Mouse (Mus musculus): Measurements from ENCODE around the gene Eif4g3. TPM values are rescaled to one million over a fixed set of nuclear protein-coding genes. Genes with fewer than 3 reads are reported as not detected.

The Eif4g3 gene
- polyA plus RNA-seq, 1 experiment: 34.5 TPM

DNA sequence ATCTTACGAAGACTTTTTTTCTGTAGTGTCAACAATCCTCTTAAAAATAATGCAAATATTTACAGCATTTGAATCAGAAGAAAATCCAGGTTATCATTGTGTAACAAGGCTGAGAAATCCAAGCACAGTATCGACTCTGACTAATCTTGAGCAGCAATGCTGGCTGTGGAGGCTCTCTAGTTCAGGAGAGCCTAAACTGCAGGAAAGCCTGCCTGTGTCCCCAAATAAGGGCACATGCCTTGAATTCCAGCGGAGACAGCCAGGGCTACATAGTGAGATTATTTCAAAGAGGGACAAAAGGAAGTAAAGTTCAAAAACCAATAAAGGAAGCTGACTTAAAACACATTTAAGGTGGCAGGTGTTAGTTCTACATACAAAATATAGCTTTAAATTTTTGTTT is 168.7 kb downstream of the Eif4g3 start:
- no peak for TF ChIP-seq FLI1 (IDR thresholded peaks at IDR 0.05; ENCODE audit: low read length)
- no peak for TF ChIP-seq GATA1 (IDR thresholded peaks at IDR 0.05; ENCODE audit: borderline replicate concordance, low read length)
- no peaks in the 10 kb centered on the region for H3K27me3 ChIP-seq (replicated peaks)
- H3K9me3 ChIP-seq: no peaks in the 10 kb centered on the region
- peaks cover 11% of the 10 kb centered on the region for H3K4me1 ChIP-seq
- H3K4me3 ChIP-seq (replicated peaks): no peak overlapping the region
- peaks cover 96% of the 10 kb centered on the region for H3K36me3 ChIP-seq (replicated peaks; ENCODE audit: low read length)

DNA sequence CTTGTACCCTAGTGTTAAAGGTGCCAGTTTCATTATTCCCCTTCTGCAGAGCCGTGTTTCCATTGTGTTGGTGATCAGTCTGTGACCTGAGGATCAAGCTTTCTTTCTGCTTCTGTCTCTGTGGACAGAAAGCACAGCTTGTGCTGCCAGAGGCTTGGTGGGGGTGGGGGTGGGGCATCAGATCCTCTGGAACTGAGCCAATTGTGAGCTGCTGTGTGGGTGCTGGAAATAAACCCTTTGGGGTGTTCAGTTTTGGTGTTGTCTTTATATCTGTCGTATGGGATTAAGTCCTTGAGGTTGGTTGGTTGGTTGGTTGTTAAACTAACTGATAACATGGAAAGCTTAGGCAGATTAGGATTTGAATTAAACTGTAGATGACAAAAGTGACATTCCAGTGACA is 171.0 kb downstream of the Eif4g3 start:
- TF ChIP-seq FLI1 (IDR thresholded peaks at IDR 0.05; ENCODE audit: low read length) (no peak), GATA1 (IDR thresholded peaks at IDR 0.05; ENCODE audit: borderline replicate concordance, low read length) (no peak)
- Histone ChIP-seq H3K4me3 (replicated peaks) (no peak overlapping the region), H3K4me1 (peaks cover 4% of the 10 kb centered on the region; the same call in 1 of the 2 replicates), H3K36me3 (replicated peaks; ENCODE audit: low read length) (peaks cover 97% of the 10 kb centered on the region), H3K9me3 (no peaks in the 10 kb centered on the region), H3K27me3 (replicated peaks) (no peaks in the 10 kb centered on the region)

DNA sequence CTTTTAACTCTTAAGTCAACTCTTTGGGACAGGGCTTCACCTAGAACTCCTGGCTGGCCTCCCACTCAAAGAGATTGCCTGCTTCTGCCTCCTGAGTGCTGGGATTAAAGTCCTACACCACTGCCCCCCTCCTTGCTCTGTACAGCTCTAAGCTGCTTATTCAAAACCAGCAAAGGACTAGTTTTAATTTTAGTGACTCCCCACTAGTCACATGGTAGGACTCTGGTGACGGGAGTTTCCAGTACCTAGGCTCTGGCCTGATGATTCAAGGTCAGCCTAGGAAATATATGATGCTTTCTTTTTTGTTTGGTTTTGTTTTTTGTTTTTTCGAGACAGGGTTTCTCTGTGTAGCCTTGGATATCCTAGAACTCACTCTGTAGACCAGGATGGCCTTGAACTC is 172.0 kb downstream of the Eif4g3 start:
- H3K27me3 ChIP-seq (replicated peaks): no peaks in the 10 kb centered on the region
- peaks cover 99% of the 10 kb centered on the region for H3K36me3 ChIP-seq (replicated peaks; ENCODE audit: low read length)
- H3K4me3 ChIP-seq (replicated peaks): no peak overlapping the region
- TF ChIP-seq FLI1 (IDR thresholded peaks at IDR 0.05; ENCODE audit: low read length) (no peak), GATA1 (IDR thresholded peaks at IDR 0.05; ENCODE audit: borderline replicate concordance, low read length) (no peak)
- no peaks in the 10 kb centered on the region for H3K9me3 ChIP-seq
- H3K4me1 ChIP-seq: peaks cover 4% of the 10 kb centered on the region; the same call in 1 of the 2 replicates

- TF ChIP-seq FLI1 (IDR thresholded peaks at IDR 0.05; ENCODE audit: low read length): no peak
- no peak for TF ChIP-seq GATA1 (IDR thresholded peaks at IDR 0.05; ENCODE audit: borderline replicate concordance, low read length)
- H3K27me3 ChIP-seq (replicated peaks): no peaks in the 10 kb centered on the region
- no peaks in the 10 kb centered on the region for H3K9me3 ChIP-seq
- no peaks in the 10 kb centered on the region for H3K4me1 ChIP-seq
- H3K36me3 ChIP-seq (replicated peaks; ENCODE audit: low read length): peaks cover 99% of the 10 kb centered on the region
- H3K4me3 ChIP-seq (replicated peaks): no peak overlapping the region
These were observed 173.7 kb downstream of the Eif4g3 start for GRCm38 (mm10) chr4:138166519-138166918.

DNA sequence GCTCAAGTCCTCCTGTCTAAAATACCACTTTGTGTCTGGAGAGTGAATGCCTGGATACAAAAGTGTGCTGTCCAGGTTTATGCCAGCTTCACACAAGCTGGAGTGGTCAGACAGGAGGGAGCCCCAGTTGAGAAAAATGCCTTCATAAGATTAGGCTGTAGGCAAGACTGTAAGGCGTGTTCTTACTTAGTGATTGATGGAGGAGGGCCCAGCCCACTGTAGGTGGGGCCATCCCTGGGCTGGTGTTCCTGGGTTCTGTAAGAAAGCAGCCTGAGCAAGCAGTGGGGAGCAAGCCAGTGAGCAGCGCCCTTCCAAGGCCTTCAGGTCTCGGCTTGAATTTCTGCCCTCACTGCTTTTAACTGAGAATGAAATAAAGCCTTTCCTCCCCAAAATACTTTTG is 175.3 kb downstream of the Eif4g3 start:
- Histone ChIP-seq H3K36me3 (replicated peaks; ENCODE audit: low read length) (peaks cover 100% of the 10 kb centered on the region), H3K4me3 (replicated peaks) (no peak overlapping the region), H3K4me1 (no peaks in the 10 kb centered on the region), H3K27me3 (replicated peaks) (no peaks in the 10 kb centered on the region), H3K9me3 (no peaks in the 10 kb centered on the region)
- TF ChIP-seq GATA1 (IDR thresholded peaks at IDR 0.05; ENCODE audit: borderline replicate concordance, low read length) (no peak), FLI1 (IDR thresholded peaks at IDR 0.05; ENCODE audit: low read length) (no peak)

DNA sequence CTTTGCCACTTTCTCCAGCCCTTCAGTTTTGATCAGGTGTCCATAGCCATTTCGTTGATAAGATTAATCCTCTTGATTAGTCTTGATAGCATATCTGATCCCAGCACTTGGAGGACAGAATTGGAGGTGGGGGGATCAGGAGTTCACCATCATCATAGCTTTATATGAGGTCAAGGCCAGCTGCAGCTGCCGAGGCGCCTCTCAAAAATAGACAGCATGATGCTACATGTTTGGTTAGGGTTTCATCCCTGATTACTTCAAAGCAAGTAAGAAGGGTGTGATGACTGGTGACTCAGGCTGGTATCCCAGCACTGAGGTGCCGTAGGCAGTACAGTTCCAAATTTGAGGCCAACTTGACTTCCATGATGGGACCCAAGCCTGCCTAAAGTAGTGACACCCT is 176.6 kb downstream of the Eif4g3 start:
- Histone ChIP-seq H3K4me1 (no peaks in the 10 kb centered on the region), H3K9me3 (no peaks in the 10 kb centered on the region), H3K27me3 (replicated peaks) (no peaks in the 10 kb centered on the region), H3K36me3 (replicated peaks; ENCODE audit: low read length) (peaks cover 99% of the 10 kb centered on the region), H3K4me3 (replicated peaks) (no peak overlapping the region)
- TF ChIP-seq FLI1 (IDR thresholded peaks at IDR 0.05; ENCODE audit: low read length): no peak

DNA sequence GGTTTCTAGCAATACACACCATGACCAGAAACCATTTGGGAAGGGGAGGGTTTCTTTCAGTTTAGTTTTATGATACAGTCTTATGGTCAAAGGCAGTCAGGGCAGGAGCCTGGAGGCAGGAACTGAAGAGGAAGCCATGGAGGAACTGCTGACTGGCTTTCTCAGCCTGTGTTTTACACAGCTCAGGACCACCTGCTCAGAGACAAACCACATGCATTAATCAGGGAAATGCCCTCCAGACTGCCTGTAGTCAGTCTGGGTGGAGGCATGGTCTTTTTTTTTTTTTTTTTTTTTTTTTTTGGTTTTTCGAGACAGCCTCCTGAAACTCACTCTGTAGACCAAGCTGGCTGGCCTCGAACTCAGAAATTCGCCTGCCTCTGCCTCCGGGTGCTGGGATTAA is 179.9 kb downstream of the Eif4g3 start:
- Histone ChIP-seq H3K4me3 (replicated peaks) (no peak overlapping the region), H3K9me3 (no peaks in the 10 kb centered on the region), H3K27me3 (replicated peaks) (no peaks in the 10 kb centered on the region), H3K4me1 (no peaks in the 10 kb centered on the region; the same call in 1 of the 2 replicates), H3K36me3 (replicated peaks; ENCODE audit: low read length) (peaks cover 99% of the 10 kb centered on the region)
- no peak for TF ChIP-seq GATA1 (IDR thresholded peaks at IDR 0.05; ENCODE audit: borderline replicate concordance, low read length)
- no peak for TF ChIP-seq FLI1 (IDR thresholded peaks at IDR 0.05; ENCODE audit: low read length)

- Histone ChIP-seq H3K9me3 (no peaks in the 10 kb centered on the region), H3K27me3 (replicated peaks) (no peaks in the 10 kb centered on the region), H3K4me3 (replicated peaks) (no peak overlapping the region), H3K36me3 (replicated peaks; ENCODE audit: low read length) (peaks cover 97% of the 10 kb centered on the region), H3K4me1 (peaks cover 3% of the 10 kb centered on the region; the same call in 1 of the 2 replicates)
- TF ChIP-seq GATA1 (IDR thresholded peaks at IDR 0.05; ENCODE audit: borderline replicate concordance, low read length): no peak
- no peak for TF ChIP-seq FLI1 (IDR thresholded peaks at IDR 0.05; ENCODE audit: low read length)
These were observed 186.6 kb downstream of the Eif4g3 start for GRCm38 (mm10) chr4:138179391-138179790.

DNA sequence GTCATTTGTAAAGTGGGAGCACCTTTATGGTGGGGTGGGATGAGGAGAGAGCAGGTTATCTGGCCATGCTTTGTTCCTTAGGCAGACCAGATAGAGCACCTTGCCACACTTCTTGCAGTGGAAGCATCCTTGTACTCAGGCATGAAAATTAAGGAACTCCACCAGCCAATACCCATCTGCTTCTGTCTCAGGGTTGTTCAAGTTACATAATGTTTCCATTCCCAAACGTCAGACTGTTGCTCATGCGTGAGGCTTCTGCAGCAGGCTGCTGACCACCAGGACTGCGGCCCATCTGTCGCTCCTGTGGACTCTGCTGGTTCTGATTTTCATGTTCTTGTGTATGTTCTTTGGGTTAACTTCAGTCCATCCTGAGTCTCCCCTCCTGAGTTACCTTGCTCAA is 187.9 kb downstream of the Eif4g3 start:
- H3K9me3 ChIP-seq: no peaks in the 10 kb centered on the region
- no peaks in the 10 kb centered on the region for H3K27me3 ChIP-seq (replicated peaks)
- peaks cover 6% of the 10 kb centered on the region for H3K4me1 ChIP-seq
- no peak for TF ChIP-seq GATA1 (IDR thresholded peaks at IDR 0.05; ENCODE audit: borderline replicate concordance, low read length)
- no peak for TF ChIP-seq FLI1 (IDR thresholded peaks at IDR 0.05; ENCODE audit: low read length)
- peaks cover 97% of the 10 kb centered on the region for H3K36me3 ChIP-seq (replicated peaks; ENCODE audit: low read length)
- no peak overlapping the region for H3K4me3 ChIP-seq (replicated peaks)

DNA sequence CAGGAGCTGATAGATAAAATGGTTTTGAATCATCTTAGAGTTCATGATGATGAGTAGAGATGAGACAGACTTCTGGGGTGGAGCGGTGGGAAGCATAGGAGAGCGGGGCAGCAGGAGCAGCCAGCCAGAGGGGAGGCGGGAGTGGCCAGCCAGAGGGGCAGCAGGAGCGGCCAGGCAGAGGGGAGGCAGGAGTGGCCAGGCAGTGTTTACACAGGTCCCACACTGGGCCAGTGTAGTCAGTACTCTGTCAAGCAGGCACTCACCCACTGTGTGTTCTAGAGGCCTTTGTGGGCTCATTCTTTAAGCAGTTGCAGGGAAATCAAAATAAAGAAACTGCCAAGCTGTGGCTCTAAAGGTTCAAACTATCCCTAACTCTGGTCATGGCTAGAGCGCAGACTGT is 191.2 kb downstream of the Eif4g3 start:
- H3K4me3 ChIP-seq (replicated peaks): no peak overlapping the region
- peaks cover 3% of the 10 kb centered on the region for H3K4me1 ChIP-seq
- H3K27me3 ChIP-seq (replicated peaks): no peaks in the 10 kb centered on the region
- TF ChIP-seq FLI1 (IDR thresholded peaks at IDR 0.05; ENCODE audit: low read length) (no peak), GATA1 (IDR thresholded peaks at IDR 0.05; ENCODE audit: borderline replicate concordance, low read length) (no peak)
- H3K36me3 ChIP-seq (replicated peaks; ENCODE audit: low read length): peaks cover 96% of the 10 kb centered on the region
- H3K9me3 ChIP-seq: no peaks in the 10 kb centered on the region

DNA sequence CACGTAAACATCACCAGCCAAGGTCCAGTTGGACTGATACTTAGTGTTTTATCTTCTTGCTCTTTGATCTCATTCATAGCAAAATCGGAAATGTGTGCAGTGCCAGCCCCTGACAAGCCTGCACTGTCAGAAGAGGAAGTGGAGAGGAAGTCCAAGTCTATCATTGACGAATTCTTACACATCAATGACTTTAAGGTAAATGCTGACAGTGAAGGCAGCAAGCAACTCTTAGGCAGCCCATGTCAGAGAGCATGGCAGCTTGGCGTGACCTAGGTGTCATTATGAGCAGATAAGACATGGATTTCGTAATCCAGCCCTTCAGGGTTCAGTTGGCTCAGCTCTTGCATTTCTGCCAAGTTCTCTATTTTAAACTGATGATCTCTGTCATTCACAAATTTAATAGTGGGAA is 191.8 kb downstream of the Eif4g3 start:
- Histone ChIP-seq H3K4me3 (replicated peaks) (no peak overlapping the region), H3K4me1 (peaks cover 3% of the 10 kb centered on the region), H3K9me3 (no peaks in the 10 kb centered on the region), H3K27me3 (replicated peaks) (no peaks in the 10 kb centered on the region), H3K36me3 (replicated peaks; ENCODE audit: low read length) (peaks cover 96% of the 10 kb centered on the region)
- TF ChIP-seq FLI1 (IDR thresholded peaks at IDR 0.05; ENCODE audit: low read length): no peak
- no peak for TF ChIP-seq GATA1 (IDR thresholded peaks at IDR 0.05; ENCODE audit: borderline replicate concordance, low read length)
